Mouse (Mus musculus) layer of hippocampus, adult 18-20 months (tissue): ENCODE measurements around the gene Gm11541. TPM values are rescaled to one million over a fixed set of nuclear protein-coding genes. Genes with fewer than 3 reads are reported as not detected.

Experiments
- total RNA-seq, 2 experiments: library from RNA; stranded (reverse); gene quantifications; 2 replicates each; pipeline ENCODE4 v1.2.3; 2021

Gene Gm11541
- total RNA-seq, 2 experiments from 2014 or later: not detected

Other genes with a start within 250 kb of the Gm11541 start
- 10 to 100 TPM; 53.2 to 59.2 TPM for gene Cacna1g, start 230.3 kb downstream of the Gm11541 start, total RNA-seq
- gene Spata20, start 218.3 kb downstream of the Gm11541 start, total RNA-seq: under 1 TPM in 1 of 2 experiments, not detected in 1; 0.79 TPM
- 1 to 10 TPM; 2.1 to 2.2 TPM for gene Epn3, start 204.5 kb downstream of the Gm11541 start, total RNA-seq
- gene Mycbpap, start 182.8 kb downstream of the Gm11541 start, total RNA-seq: 1 to 10 TPM; 2.1 to 3.7 TPM
- gene Rsad1, start 155.2 kb downstream of the Gm11541 start, total RNA-seq: 1 to 10 TPM; 8.9 to 9.7 TPM
- gene Chad, start 139.5 kb downstream of the Gm11541 start, total RNA-seq: under 1 TPM; 0.30 to 0.58 TPM
- gene Acsf2, start 102.6 kb downstream of the Gm11541 start, total RNA-seq: 10 to 100 TPM; 17.2 to 19.2 TPM
- 10 to 100 TPM; 78.3 to 87.0 TPM for gene Lrrc59, start 74.7 kb downstream of the Gm11541 start, total RNA-seq
- gene Mrpl27, start 50.7 kb downstream of the Gm11541 start, total RNA-seq: 10 to 100 TPM; 74.4 to 79.3 TPM
- under 1 TPM in 1 of 2 experiments, not detected in 1; 0.25 TPM for gene Eme1, start 50.5 kb downstream of the Gm11541 start, total RNA-seq
- gene Xylt2, start 27.0 kb downstream of the Gm11541 start, total RNA-seq: 10 to 100 TPM; 22.8 to 24.6 TPM
- gene Cdc34b, start 37.3 kb upstream of the Gm11541 start, total RNA-seq: under 1 TPM in 1 of 2 experiments, not detected in 1; 0.37 TPM
- not detected for gene Tmem92, start 78.2 kb upstream of the Gm11541 start, total RNA-seq
- 1 to 10 TPM; 4.3 to 5.2 TPM for gene Col1a1, start 231.7 kb upstream of the Gm11541 start, total RNA-seq